Mouse (Mus musculus) embryonic fibroblast, embryonic 13.5 days (primary cell): Measurements from ENCODE around the gene Cenpf. TPM values are rescaled to one million over a fixed set of nuclear protein-coding genes. Genes with fewer than 3 reads are reported as not detected.

Source experiments
- H3K27ac ChIP-seq: 2 replicates; pipeline ENCODE4 v1.5.1; 2012; ENCODE audit warnings: low read length, control low read depth, inconsistent platforms; ENCODE audit not compliant: insufficient read depth
- H3K4me1 ChIP-seq: 2 replicates; pipeline ENCODE4 v1.6.1; 2011; ENCODE audit warnings: low read length; ENCODE audit not compliant: control insufficient read depth, insufficient read depth
- H3K4me3 ChIP-seq: 2 replicates; pipeline ENCODE4 v1.5.1; 2011; ENCODE audit warnings: mild to moderate bottlenecking, control low read depth, low read length; ENCODE audit not compliant: insufficient read depth
- CTCF ChIP-seq: IDR thresholded peaks from 2 replicates; pipeline ENCODE4 v1.5.1; 2011; ENCODE audit warnings: mild to moderate bottlenecking, control low read depth, low read length, moderate library complexity, borderline replicate concordance; ENCODE audit not compliant: insufficient read depth
- POLR2A ChIP-seq: IDR thresholded peaks from 2 replicates; pipeline ENCODE4 v1.6.1; 2011; ENCODE audit warnings: low read depth, mild to moderate bottlenecking, control low read depth, low read length, moderate library complexity
- polyA plus RNA-seq: library from polyadenylated mRNA; stranded (reverse); fragments of >200 nt; gene quantifications from 2 replicates; pipeline ENCODE4 v1.2.4, GENCODE M21; 2011; ENCODE audit warnings: low read depth; ENCODE audit not compliant: missing spikeins, insufficient read length

Cenpf gene
- polyA plus RNA-seq, 1 experiment, result 32.0 TPM

GRCm38 (mm10) chr1:189613076-189613475 lies 74.8 kb downstream of the Cenpf start:
- TF ChIP-seq POLR2A, result no peak
- TF ChIP-seq CTCF, result no peak

GRCm38 (mm10) chr1:189611775-189612174 lies 76.1 kb downstream of the Cenpf start:
- Histone ChIP-seq H3K27ac (no peak overlapping the region), H3K4me3 (no peak overlapping the region), H3K4me1 (no peaks in the 10 kb centered on the region)
- TF ChIP-seq POLR2A (no peak), CTCF (no peak)

More at GRCm38 (mm10) chr1:189613076-189613475, 74.8 kb downstream of the Cenpf start:
- no peak overlapping the region for H3K4me3 ChIP-seq
- H3K4me1 ChIP-seq, result no peaks in the 10 kb centered on the region
- no peak overlapping the region for H3K27ac ChIP-seq

- TF ChIP-seq POLR2A (no peak), CTCF (no peak)
- H3K27ac ChIP-seq, result no peak overlapping the region
Measured at GRCm38 (mm10) chr1:189608640-189609039, 79.2 kb downstream of the Cenpf start.

GRCm38 (mm10) chr1:189608039-189608438 lies 79.8 kb downstream of the Cenpf start:
- TF ChIP-seq CTCF, result no peak
- TF ChIP-seq POLR2A, result no peak
- Histone ChIP-seq H3K4me3 (no peak overlapping the region), H3K27ac (no peak overlapping the region), H3K4me1 (no peaks in the 10 kb centered on the region)

More at GRCm38 (mm10) chr1:189608640-189609039, 79.2 kb downstream of the Cenpf start:
- H3K4me1 ChIP-seq, result no peaks in the 10 kb centered on the region
- no peak overlapping the region for H3K4me3 ChIP-seq

GRCm38 (mm10) chr1:189605598-189606126 lies 82.2 kb downstream of the Cenpf start:
- H3K27ac ChIP-seq, result no peak overlapping the region
- TF ChIP-seq POLR2A, result no peak
- no peak for TF ChIP-seq CTCF
- H3K4me3 ChIP-seq, result no peak overlapping the region
- no peaks in the 10 kb centered on the region for H3K4me1 ChIP-seq

- no peak overlapping the region for H3K27ac ChIP-seq
- no peak overlapping the region for H3K4me3 ChIP-seq
- TF ChIP-seq CTCF (no peak), POLR2A (no peak)
- H3K4me1 ChIP-seq, result no peaks in the 10 kb centered on the region
Measured at GRCm38 (mm10) chr1:189597096-189597495, 90.8 kb downstream of the Cenpf start.

Other genes starting within 250 kb of the Cenpf start
- 57.3 and 64.4 TPM in 2 replicates for gene Ptpn14, start 40.2 kb upstream of the Cenpf start, polyA plus RNA-seq
- 47.4 and 48.6 TPM in 2 replicates for gene Smyd2, start 234.3 kb upstream of the Cenpf start, polyA plus RNA-seq